Mouse (Mus musculus) urinary bladder, postnatal 10 days (tissue): Measurements from ENCODE around the gene Opcml.

ENCODE experiments used
- DNase-seq: peaks from one replicate; pipeline ENCODE4 v3.0.0; 2022; ENCODE audit warnings: low spot score

The Opcml gene

GRCm38 (mm10) chr9:28251341-28251740 is 460.8 kb downstream of the Opcml start:
- DNase-seq = no peak

GRCm38 (mm10) chr9:28255128-28255904 is 464.7 kb downstream of the Opcml start:
- no peak for DNase-seq

GRCm38 (mm10) chr9:28255905-28256268 is 465.3 kb downstream of the Opcml start:
- no peak for DNase-seq

GRCm38 (mm10) chr9:28261078-28261753 is 470.6 kb downstream of the Opcml start:
- DNase-seq = no peak

GRCm38 (mm10) chr9:28262021-28262420 is 471.4 kb downstream of the Opcml start:
- no peak for DNase-seq

GRCm38 (mm10) chr9:28262896-28263295 is 472.3 kb downstream of the Opcml start:
- DNase-seq = no peak

- DNase-seq = no peak
Measured at GRCm38 (mm10) chr9:28264761-28265160, 474.2 kb downstream of the Opcml start.

- no peak for DNase-seq
Measured at GRCm38 (mm10) chr9:28273816-28274215, 483.2 kb downstream of the Opcml start.

- DNase-seq = no peak
Measured at GRCm38 (mm10) chr9:28278555-28278954, 488.0 kb downstream of the Opcml start.

GRCm38 (mm10) chr9:28281025-28281424 is 490.4 kb downstream of the Opcml start:
- DNase-seq = no peak

GRCm38 (mm10) chr9:28281571-28281970 is 491.0 kb downstream of the Opcml start:
- no peak for DNase-seq

- no peak for DNase-seq
Measured at GRCm38 (mm10) chr9:28285016-28285415, 494.4 kb downstream of the Opcml start.

- no peak for DNase-seq
Measured at GRCm38 (mm10) chr9:28286384-28286783, 495.8 kb downstream of the Opcml start.

GRCm38 (mm10) chr9:28287485-28287884 is 496.9 kb downstream of the Opcml start:
- no peak for DNase-seq

- no peak for DNase-seq
Measured at GRCm38 (mm10) chr9:28289696-28290330, 499.2 kb downstream of the Opcml start.

- no peak for DNase-seq
Measured at GRCm38 (mm10) chr9:28303659-28304058, 513.1 kb downstream of the Opcml start.

- no peak for DNase-seq
Measured at GRCm38 (mm10) chr9:28306364-28307121, 516.0 kb downstream of the Opcml start.

GRCm38 (mm10) chr9:28307122-28307430 is 516.5 kb downstream of the Opcml start:
- no peak for DNase-seq

- no peak for DNase-seq
Measured at GRCm38 (mm10) chr9:28307481-28308050, 517.0 kb downstream of the Opcml start.

GRCm38 (mm10) chr9:28317881-28318280 is 527.3 kb downstream of the Opcml start:
- DNase-seq = no peak

GRCm38 (mm10) chr9:28319021-28319755 is 528.6 kb downstream of the Opcml start:
- DNase-seq = no peak
